8 mouse cellular contexts compared by ENCODE assay signal in the genomic region with DNA sequence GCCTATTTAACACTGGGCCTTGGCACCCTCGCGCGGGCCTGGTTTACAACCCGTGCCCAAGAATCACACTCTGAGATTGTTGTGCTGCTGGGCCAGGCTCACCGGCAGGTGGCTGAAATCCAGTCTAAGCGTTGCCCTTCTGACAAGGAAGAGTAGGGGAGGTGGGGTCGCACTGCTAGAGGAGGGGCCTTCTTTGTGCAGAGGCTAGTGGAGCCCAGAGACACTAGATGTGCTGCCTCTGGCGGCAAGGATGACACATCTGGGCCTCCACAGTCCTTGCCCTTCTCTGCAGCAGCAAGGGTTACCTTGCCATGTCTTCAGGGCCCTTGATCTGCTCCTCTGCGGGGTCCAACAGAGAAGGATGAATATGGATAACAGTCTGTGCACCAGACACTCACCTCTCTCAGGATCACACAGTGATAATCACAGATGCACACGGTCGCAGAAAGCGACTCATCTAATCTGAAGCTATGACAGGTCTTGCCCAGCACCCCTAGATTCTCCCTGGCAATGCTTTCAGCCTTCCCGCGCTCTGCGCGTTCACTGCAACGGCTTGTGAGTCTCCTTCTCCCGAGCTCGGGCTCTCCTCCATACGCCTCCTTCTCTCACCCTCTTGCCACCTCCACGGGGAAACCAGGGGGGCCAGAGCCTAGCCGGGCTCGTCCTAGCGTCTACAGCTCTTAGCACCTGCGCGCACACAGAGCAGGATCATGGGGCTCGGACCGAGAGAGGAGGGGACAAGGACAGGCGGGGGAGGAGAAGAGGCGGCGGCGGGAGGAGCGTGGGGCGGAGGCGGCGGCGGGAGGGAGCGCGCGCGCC. TPM values are rescaled to one million over a fixed set of nuclear protein-coding genes. Genes with fewer than 3 reads are reported as not detected.
DNase-seq lines count a peak whose midpoint lies in the region; ATAC-seq and TF ChIP-seq lines count a peak whose summit lies in the region.

No protein-coding gene starts in this region.

- peak overlapping the region; percentile 96 for H3K4me2 ChIP-seq in heart, postnatal 0 days (ENCODE audit: low read depth, low read length)

- no peak for TF ChIP-seq EP300 in heart, postnatal 0 days (IDR thresholded peaks at IDR 0.05; ENCODE audit: low read depth)

- H3K9ac ChIP-seq in heart, postnatal 0 days (replicated peaks; ENCODE audit: low read depth, low read length) = peak overlapping the region; percentile 32

- H3K4me3 ChIP-seq in brown adipose tissue, adult 24 weeks (ENCODE audit: insufficient read depth, low read depth, low read length) = peak overlapping the region; percentile 65
- H3K4me3 ChIP-seq in heart, postnatal 0 days (ENCODE audit: low read depth, low read length) = peak overlapping the region; percentile 66
- peak overlapping the region; percentile 52 for H3K4me3 ChIP-seq in lung, adult 2 months (replicated peaks; ENCODE audit: extremely low read depth, low read depth, low read length)
- peak overlapping the region; percentile 79 for H3K4me3 ChIP-seq in thymus, adult 2 months (ENCODE audit: control insufficient read depth, insufficient read depth, low read length)

- H3K27me3 ChIP-seq in heart, postnatal 0 days (ENCODE audit: control insufficient read depth, insufficient read depth, low read length) = peaks cover 44% of the 10 kb centered on the region
- no peaks in the 10 kb centered on the region for H3K27me3 ChIP-seq in thymus, adult 2 months (ENCODE audit: control insufficient read depth, insufficient read depth, low read length)

- H3K4me1 ChIP-seq in brown adipose tissue, adult 24 weeks (ENCODE audit: control insufficient read depth, insufficient read depth, insufficient read length, low read length) = peaks cover 2% of the 10 kb centered on the region; the same call in 1 of the 2 replicates
- peaks cover 14% of the 10 kb centered on the region for H3K4me1 ChIP-seq in heart, postnatal 0 days (ENCODE audit: control insufficient read depth, insufficient read depth)
- peaks cover 12% of the 10 kb centered on the region; the same call in 1 of the 2 replicates for H3K4me1 ChIP-seq in lung, adult 2 months (ENCODE audit: control insufficient read depth, insufficient read depth, low read length)
- peaks cover 25% of the 10 kb centered on the region for H3K4me1 ChIP-seq in thymus, adult 2 months (replicated peaks; ENCODE audit: control insufficient read depth, insufficient read depth, low read length)

- 0 out of 2 replicates have a peak, but pooled peaks have one; percentile 1 for TF ChIP-seq CTCF in heart, postnatal 0 days (IDR thresholded peaks at IDR 0.05; ENCODE audit: low read depth)
- TF ChIP-seq CTCF in lung, adult 2 months (IDR thresholded peaks at IDR 0.05; ENCODE audit: insufficient read depth, low read length) = no peak
- 0 out of 2 replicates have a peak, but pooled peaks have one; percentile 30 for TF ChIP-seq CTCF in thymus, adult 2 months (IDR thresholded peaks at IDR 0.05; ENCODE audit: borderline replicate concordance, control insufficient read depth, extremely low read depth, insufficient read depth, low read length, poor library complexity)

- no peak for TF ChIP-seq POLR2A in lung, adult 2 months (IDR thresholded peaks at IDR 0.05; ENCODE audit: borderline replicate concordance, extremely low read depth, low read depth, low read length)
- no peak for TF ChIP-seq POLR2A in thymus, adult 2 months (IDR thresholded peaks at IDR 0.05; ENCODE audit: control insufficient read depth, extremely low read depth, insufficient read depth, low read length, poor library complexity)

- H3K36me3 ChIP-seq in heart, postnatal 0 days (replicated peaks; ENCODE audit: control insufficient read depth, insufficient read depth, low read length) = no peaks in the 10 kb centered on the region
- no peaks in the 10 kb centered on the region for H3K36me3 ChIP-seq in thymus, adult 2 months (ENCODE audit: control insufficient read depth, insufficient read depth, low read length)

- ATAC-seq in CD4-positive, CD25-positive, alpha-beta regulatory T cell, adult 4 months = peak; percentile 66
- peak; percentile 44 for ATAC-seq in erythroid progenitor cell, adult 5-6 weeks (replicated peaks; ENCODE audit: low FRiP score, poor library complexity, severe bottlenecking)
- ATAC-seq in heart, postnatal 0 days (ENCODE audit: insufficient read depth, low read depth) = peak; percentile 59
- ATAC-seq in neutrophil, adult 5-6 weeks (ENCODE audit: extremely low read depth, insufficient number of reproducible peaks, low FRiP score, poor library complexity, severe bottlenecking) = peak; percentile 24; the same call in 1 of the 2 replicates

- no peaks in the 10 kb centered on the region for H3K9me3 ChIP-seq in heart, postnatal 0 days (replicated peaks; ENCODE audit: control insufficient read depth, low read length)

- DNase-seq in heart, postnatal 0 days (ENCODE audit: low spot score) = peak; percentile 53
- DNase-seq in layer of hippocampus, adult 18-20 months (ENCODE audit: low spot score in 2 of 2) = peak; percentile 73 to 86
- peak; percentile 71 for DNase-seq in lung, adult 2 months
- DNase-seq in thymus, adult 2 months = peak; percentile 78

- 6% methylated on average over 35 of the region's 41 CpGs for whole genome bisulfite sequencing in heart, postnatal 0 days
- WGBS in lung, adult 2 months = 10% methylated on average over 35 of the region's 41 CpGs
- 6% methylated on average over 39 of the region's 41 CpGs for WGBS in thymus, adult 2 months

- H3K27ac ChIP-seq in brown adipose tissue, adult 24 weeks (replicated peaks; ENCODE audit: low read depth, low read length) = no peak overlapping the region
- H3K27ac ChIP-seq in heart, postnatal 0 days (ENCODE audit: low read depth) = no peak overlapping the region
- H3K27ac ChIP-seq in thymus, adult 2 months (ENCODE audit: control insufficient read depth, insufficient read depth, low read length) = peak overlapping the region; percentile 28; the same call in 1 of the 2 replicates

RNA-seq across cellular contexts. Expression of a gene that starts 0.5 kb away (rescaled TPM):
- polyA plus RNA-seq in CD4-positive, CD25-positive, alpha-beta regulatory T cell, adult 4 months (2017; shearing (Covaris generic)) = under 1 TPM; 0.94 to 0.96 TPM
- 0.42 TPM in 1 of 2 replicates, not detected in the other for polyA plus RNA-seq in brown adipose tissue, adult 24 weeks (2012; ENCODE audit: insufficient read depth, insufficient read length, missing spikeins)
- total RNA-seq in erythroid progenitor cell, adult 5-6 weeks (2015; ENCODE audit: low replicate concordance) = 2.9 and 5.8 TPM in 2 replicates
- total RNA-seq in erythroid progenitor cell, adult 5-6 weeks (2017; ENCODE audit: low replicate concordance) = 3.7 and 8.5 TPM in 2 replicates
- total RNA-seq in heart, postnatal 0 days (2014; rRNA removed; ENCODE audit: low replicate concordance) = 0.43 TPM in 1 of 2 replicates, not detected in the other
- polyA plus RNA-seq in heart, postnatal 0 days (2015; fragmentation: Nextera tagmentation; extraction: Ambion mirVana) = 0.49 and 0.57 TPM in 2 replicates
- 10 to 100 TPM; 87.2 to 98.0 TPM for total RNA-seq in layer of hippocampus, adult 18-20 months (2021)
- polyA plus RNA-seq in lung, adult 2 months (2012; rRNA removed) = 2.2 and 2.8 TPM in 2 replicates
- total RNA-seq in neutrophil, adult 5-6 weeks (2017) = 2.8 and 3.6 TPM in 2 replicates
- polyA plus RNA-seq in thymus, adult 2 months (2012; rRNA removed) = 45.6 and 64.7 TPM in 2 replicates

Comparison
In these comparisons a context has a peak if more than half of its experiments do, and no peak if none do; other contexts are left out.
1. RNA of a gene that starts 0.5 kb away (polyA plus RNA-seq): 45.6 to 64.7 TPM in thymus, adult 2 months; 2.2 to 2.8 TPM in lung, adult 2 months, 0.94 to 0.96 TPM in CD4-positive, CD25-positive, alpha-beta regulatory T cell, adult 4 months, 0.49 to 0.57 TPM in heart, postnatal 0 days and 0.42 TPM in brown adipose tissue, adult 24 weeks; every median in the first group is over 10 times any median in the second.
2. Peak in every context shown above with its lines, with median percentiles within 50 percentile points of each other: ATAC-seq, H3K4me3 ChIP-seq and DNase-seq.